ENCODE assay signal across 1 mouse cellular context in genomic region chr1:183250612-183251011, GRCm38 (mm10).
TF ChIP-seq lines count a peak whose summit lies in the region.

No protein-coding gene starts in this region.

TF ChIP-seq in MEL, 35 proteins besides CTCF, POLR2A, EP300 and RAD21:
- no peak for TF ChIP-seq CHD1 (IDR thresholded peaks at IDR 0.05; ENCODE audit: low read depth, low read length)
- TF ChIP-seq JUND (IDR thresholded peaks at IDR 0.05; ENCODE audit: low read depth, low read length), result no peak
- TF ChIP-seq ZC3H11A (IDR thresholded peaks at IDR 0.05; ENCODE audit: low read depth, low read length), result no peak
- no peak for TF ChIP-seq BHLHE40 (IDR thresholded peaks at IDR 0.05; ENCODE audit: borderline replicate concordance, low read depth, low read length)
- TF ChIP-seq POLR2AphosphoS5 (IDR thresholded peaks at IDR 0.05; ENCODE audit: borderline replicate concordance, low read depth, low read length), result no peak
- TF ChIP-seq MYC (IDR thresholded peaks at IDR 0.05; ENCODE audit: low read depth, low read length), result no peak
- TF ChIP-seq SIN3A (IDR thresholded peaks at IDR 0.05; ENCODE audit: low read length), result 0 out of 2 replicates have a peak, but pooled peaks have one; percentile 18
- no peak for TF ChIP-seq SMC3 (IDR thresholded peaks at IDR 0.05; ENCODE audit: low read depth, low read length)
